Mouse (Mus musculus): Measurements from ENCODE around the gene Sarnp. TPM values are rescaled to one million over a fixed set of nuclear protein-coding genes. Genes with fewer than 3 reads are reported as not detected.

The Sarnp gene
- polyA plus RNA-seq, 1 experiment, result 62.2 TPM

GRCm38 (mm10) chr10:128845516-128845915 lies 28.4 kb downstream of the Sarnp start:
- H3K4me1 ChIP-seq (ENCODE audit: control insufficient read depth, insufficient read depth, low read length), result no peaks in the 10 kb centered on the region
- no peak overlapping the region for H3K27ac ChIP-seq (ENCODE audit: insufficient read depth, low read depth, low read length)
- TF ChIP-seq POLR2A (IDR thresholded peaks at IDR 0.05; ENCODE audit: borderline replicate concordance, low read depth, low read length) (no peak), CTCF (IDR thresholded peaks at IDR 0.05; ENCODE audit: low read depth, low read length) (no peak)
- H3K4me3 ChIP-seq (ENCODE audit: insufficient read depth, low read length), result no peak overlapping the region

- TF ChIP-seq POLR2A (IDR thresholded peaks at IDR 0.05; ENCODE audit: borderline replicate concordance, low read depth, low read length), result no peak
- TF ChIP-seq CTCF (IDR thresholded peaks at IDR 0.05; ENCODE audit: low read depth, low read length), result no peak
- Histone ChIP-seq H3K27ac (ENCODE audit: insufficient read depth, low read depth, low read length) (no peak overlapping the region), H3K4me1 (ENCODE audit: control insufficient read depth, insufficient read depth, low read length) (no peaks in the 10 kb centered on the region), H3K4me3 (ENCODE audit: insufficient read depth, low read length) (no peak overlapping the region)
These were observed 29.5 kb downstream of the Sarnp start for GRCm38 (mm10) chr10:128846664-128847063.

- TF ChIP-seq CTCF (IDR thresholded peaks at IDR 0.05; ENCODE audit: low read depth, low read length) (no peak), POLR2A (IDR thresholded peaks at IDR 0.05; ENCODE audit: borderline replicate concordance, low read depth, low read length) (no peak)
- Histone ChIP-seq H3K4me3 (ENCODE audit: insufficient read depth, low read length) (no peak overlapping the region), H3K4me1 (ENCODE audit: control insufficient read depth, insufficient read depth, low read length) (no peaks in the 10 kb centered on the region), H3K27ac (ENCODE audit: insufficient read depth, low read depth, low read length) (no peak overlapping the region)
These were observed 31.3 kb downstream of the Sarnp start for GRCm38 (mm10) chr10:128848426-128848825.

GRCm38 (mm10) chr10:128850339-128850738 lies 33.2 kb downstream of the Sarnp start:
- TF ChIP-seq CTCF (IDR thresholded peaks at IDR 0.05; ENCODE audit: low read depth, low read length), result no peak
- TF ChIP-seq POLR2A (IDR thresholded peaks at IDR 0.05; ENCODE audit: borderline replicate concordance, low read depth, low read length), result no peak

DNA sequence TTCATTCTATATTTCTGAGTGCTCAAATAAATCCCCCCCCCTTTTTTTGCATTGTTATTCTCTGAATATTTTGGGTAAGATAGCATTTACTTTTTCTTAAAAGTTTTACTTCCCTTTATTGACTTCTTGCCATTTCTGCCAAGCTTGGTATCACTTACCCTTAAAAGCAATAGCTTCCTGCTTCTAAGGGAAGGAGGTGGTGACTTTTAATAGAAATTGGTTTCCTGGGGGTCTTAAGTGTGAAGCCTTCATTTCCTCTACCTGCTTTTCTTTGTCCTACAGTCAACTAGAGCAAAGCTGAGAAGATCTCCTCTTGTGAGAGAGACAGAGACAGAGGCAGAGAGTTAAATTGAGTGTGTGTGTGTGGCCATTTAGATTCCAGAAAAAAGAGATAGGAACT lies 44.0 kb downstream of the Sarnp start:
- H3K27ac ChIP-seq (ENCODE audit: insufficient read depth, low read depth, low read length), result no peak overlapping the region
- TF ChIP-seq CTCF (IDR thresholded peaks at IDR 0.05; ENCODE audit: low read depth, low read length) (no peak), POLR2A (IDR thresholded peaks at IDR 0.05; ENCODE audit: borderline replicate concordance, low read depth, low read length) (no peak)
- H3K4me1 ChIP-seq (ENCODE audit: control insufficient read depth, insufficient read depth, low read length), result peaks cover 2% of the 10 kb centered on the region
- no peak overlapping the region for H3K4me3 ChIP-seq (ENCODE audit: insufficient read depth, low read length)

More at GRCm38 (mm10) chr10:128850339-128850738, 33.2 kb downstream of the Sarnp start:
- H3K4me3 ChIP-seq (ENCODE audit: insufficient read depth, low read length), result no peak overlapping the region
- H3K4me1 ChIP-seq (ENCODE audit: control insufficient read depth, insufficient read depth, low read length), result no peaks in the 10 kb centered on the region
- no peak overlapping the region for H3K27ac ChIP-seq (ENCODE audit: insufficient read depth, low read depth, low read length)

- TF ChIP-seq POLR2A (IDR thresholded peaks at IDR 0.05; ENCODE audit: borderline replicate concordance, low read depth, low read length) (no peak), CTCF (IDR thresholded peaks at IDR 0.05; ENCODE audit: low read depth, low read length) (no peak)
- H3K4me1 ChIP-seq (ENCODE audit: control insufficient read depth, insufficient read depth, low read length), result peaks cover 3% of the 10 kb centered on the region
- H3K4me3 ChIP-seq (ENCODE audit: insufficient read depth, low read length), result no peak overlapping the region
- no peak overlapping the region for H3K27ac ChIP-seq (ENCODE audit: insufficient read depth, low read depth, low read length)
These were observed 48.9 kb downstream of the Sarnp start for GRCm38 (mm10) chr10:128866042-128866441.

- H3K27ac ChIP-seq (ENCODE audit: insufficient read depth, low read depth, low read length), result no peak overlapping the region
- TF ChIP-seq POLR2A (IDR thresholded peaks at IDR 0.05; ENCODE audit: borderline replicate concordance, low read depth, low read length) (no peak), CTCF (IDR thresholded peaks at IDR 0.05; ENCODE audit: low read depth, low read length) (no peak)
These were observed 49.4 kb downstream of the Sarnp start for GRCm38 (mm10) chr10:128866518-128866917.

GRCm38 (mm10) chr10:128870341-128870740 lies 53.2 kb downstream of the Sarnp start:
- TF ChIP-seq POLR2A (IDR thresholded peaks at IDR 0.05; ENCODE audit: borderline replicate concordance, low read depth, low read length) (no peak), CTCF (IDR thresholded peaks at IDR 0.05; ENCODE audit: low read depth, low read length) (no peak)
- H3K27ac ChIP-seq (ENCODE audit: insufficient read depth, low read depth, low read length), result no peak overlapping the region
- H3K4me1 ChIP-seq (ENCODE audit: control insufficient read depth, insufficient read depth, low read length), result peaks cover 4% of the 10 kb centered on the region; the same call in 1 of the 2 replicates
- H3K4me3 ChIP-seq (ENCODE audit: insufficient read depth, low read length), result no peak overlapping the region

More at GRCm38 (mm10) chr10:128866518-128866917, 49.4 kb downstream of the Sarnp start:
- Histone ChIP-seq H3K4me1 (ENCODE audit: control insufficient read depth, insufficient read depth, low read length) (peaks cover 4% of the 10 kb centered on the region; the same call in 1 of the 2 replicates), H3K4me3 (ENCODE audit: insufficient read depth, low read length) (no peak overlapping the region)

DNA sequence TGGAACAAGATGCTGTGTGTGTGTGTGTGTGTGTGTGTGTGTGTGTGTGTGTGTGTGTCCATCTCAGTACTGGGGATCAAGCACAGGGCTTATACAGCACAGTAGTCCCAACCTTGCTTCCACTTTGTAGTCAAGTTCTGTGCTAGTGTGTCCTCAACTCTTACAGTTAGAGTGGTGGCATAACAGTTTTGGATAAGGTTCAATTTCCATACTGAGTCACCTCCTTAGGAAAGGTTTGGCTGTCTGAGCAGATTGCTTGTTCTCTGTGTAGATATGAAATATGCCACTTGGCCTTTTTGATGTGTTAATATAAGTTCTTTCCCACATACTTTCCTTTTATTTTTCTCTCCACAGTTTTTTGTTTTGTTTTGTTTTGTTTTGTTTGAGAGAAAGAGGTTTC lies 61.2 kb downstream of the Sarnp start:
- no peak for TF ChIP-seq POLR2A (IDR thresholded peaks at IDR 0.05; ENCODE audit: borderline replicate concordance, low read depth, low read length)
- no peak for TF ChIP-seq CTCF (IDR thresholded peaks at IDR 0.05; ENCODE audit: low read depth, low read length)
- no peak overlapping the region for H3K27ac ChIP-seq (ENCODE audit: insufficient read depth, low read depth, low read length)
- no peaks in the 10 kb centered on the region for H3K4me1 ChIP-seq (ENCODE audit: control insufficient read depth, insufficient read depth, low read length)
- H3K4me3 ChIP-seq (ENCODE audit: insufficient read depth, low read length), result no peak overlapping the region

GRCm38 (mm10) chr10:128878811-128879210 lies 61.7 kb downstream of the Sarnp start:
- H3K27ac ChIP-seq (ENCODE audit: insufficient read depth, low read depth, low read length), result no peak overlapping the region
- H3K4me3 ChIP-seq (ENCODE audit: insufficient read depth, low read length), result no peak overlapping the region
- no peak for TF ChIP-seq POLR2A (IDR thresholded peaks at IDR 0.05; ENCODE audit: borderline replicate concordance, low read depth, low read length)
- TF ChIP-seq CTCF (IDR thresholded peaks at IDR 0.05; ENCODE audit: low read depth, low read length), result no peak
- H3K4me1 ChIP-seq (ENCODE audit: control insufficient read depth, insufficient read depth, low read length), result no peaks in the 10 kb centered on the region

- H3K27ac ChIP-seq (ENCODE audit: insufficient read depth, low read depth, low read length), result no peak overlapping the region
- H3K4me1 ChIP-seq (ENCODE audit: control insufficient read depth, insufficient read depth, low read length), result no peaks in the 10 kb centered on the region
- TF ChIP-seq POLR2A (IDR thresholded peaks at IDR 0.05; ENCODE audit: borderline replicate concordance, low read depth, low read length), result no peak
- H3K4me3 ChIP-seq (ENCODE audit: insufficient read depth, low read length), result no peak overlapping the region
These were observed 64.9 kb downstream of the Sarnp start for GRCm38 (mm10) chr10:128882067-128882466.

All from bone marrow macrophage, adult 2 months (primary cell).